Mouse (Mus musculus): ENCODE measurements around the gene Akap14.
"Not testable (repeated sequence)": the region's sequence is repeated elsewhere in the genome, so short reads cannot be mapped to it uniquely, and the experiment has no call there.

Gene Akap14

DNA sequence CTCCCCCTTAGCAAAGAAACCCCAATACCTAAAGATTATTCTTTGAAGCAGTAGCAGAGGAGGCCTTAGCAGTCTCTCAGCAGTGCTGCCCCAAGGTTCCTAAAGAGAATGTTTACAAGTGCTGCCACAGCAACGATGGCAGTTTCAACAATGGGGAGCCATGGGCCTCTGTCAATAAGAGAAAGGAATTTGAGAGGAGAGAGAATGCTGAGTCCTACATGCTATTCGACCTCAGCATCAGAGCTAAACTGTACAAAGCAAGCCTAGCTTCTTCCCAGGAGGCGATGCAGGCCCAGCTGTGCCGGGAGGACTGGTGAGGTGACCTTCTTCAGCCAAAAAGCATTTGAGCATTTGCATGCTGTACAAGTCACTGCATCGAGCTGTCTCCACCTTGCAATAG lies at the start of gene Akap14:
TSS of gene Akap14 (minus strand) at position 101 of the 400 bp plus-strand sequence.
- no peak for ATAC-seq (ENCODE audit: low TSS enrichment)

DNA sequence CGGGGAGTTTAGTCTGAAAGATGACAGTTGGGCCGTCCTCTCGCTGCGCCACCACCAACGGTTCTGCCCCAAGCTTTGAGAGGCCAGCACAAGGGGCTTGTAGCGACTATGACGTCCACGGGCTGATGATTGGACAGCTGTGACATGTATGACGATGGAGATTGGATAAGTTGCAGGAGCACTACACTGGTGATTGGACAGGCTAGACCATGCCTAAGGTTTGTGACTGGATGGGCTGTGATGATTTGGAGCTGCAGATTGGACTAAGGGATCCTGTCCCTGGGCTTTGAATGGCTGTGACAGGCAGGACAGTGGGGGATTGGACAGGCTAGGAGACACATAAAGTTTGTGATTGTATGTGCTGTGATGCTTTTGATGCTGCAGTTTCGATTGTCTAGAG lies 42.3 kb upstream of the Akap14 start, which contains the start of gene Gm9:
TSS of gene Gm9 (minus strand) at position 101 of the 400 bp plus-strand sequence.
- ATAC-seq (ENCODE audit: low TSS enrichment), result no peak

DNA sequence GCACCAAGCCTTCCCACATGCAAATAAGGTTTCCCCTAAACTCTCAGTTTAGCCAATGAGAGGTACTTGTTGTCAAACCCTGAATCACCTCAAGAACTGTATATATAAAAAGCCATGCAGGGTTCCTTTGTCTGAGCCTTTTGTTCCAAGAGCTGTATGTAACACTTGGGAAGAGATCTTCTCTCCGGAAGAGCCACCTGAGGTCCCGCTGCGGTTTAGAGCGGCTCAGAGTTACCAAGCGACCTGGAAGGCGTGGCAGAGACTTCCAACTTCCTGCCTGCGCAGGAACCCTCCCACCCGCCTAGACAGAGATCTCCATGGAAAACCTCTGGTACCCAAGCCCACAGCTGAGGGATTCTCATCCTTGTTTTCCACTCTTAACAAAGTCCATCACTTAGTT lies 30.0 kb upstream of the Akap14 start:
- no peak for ATAC-seq (ENCODE audit: low TSS enrichment)

DNA sequence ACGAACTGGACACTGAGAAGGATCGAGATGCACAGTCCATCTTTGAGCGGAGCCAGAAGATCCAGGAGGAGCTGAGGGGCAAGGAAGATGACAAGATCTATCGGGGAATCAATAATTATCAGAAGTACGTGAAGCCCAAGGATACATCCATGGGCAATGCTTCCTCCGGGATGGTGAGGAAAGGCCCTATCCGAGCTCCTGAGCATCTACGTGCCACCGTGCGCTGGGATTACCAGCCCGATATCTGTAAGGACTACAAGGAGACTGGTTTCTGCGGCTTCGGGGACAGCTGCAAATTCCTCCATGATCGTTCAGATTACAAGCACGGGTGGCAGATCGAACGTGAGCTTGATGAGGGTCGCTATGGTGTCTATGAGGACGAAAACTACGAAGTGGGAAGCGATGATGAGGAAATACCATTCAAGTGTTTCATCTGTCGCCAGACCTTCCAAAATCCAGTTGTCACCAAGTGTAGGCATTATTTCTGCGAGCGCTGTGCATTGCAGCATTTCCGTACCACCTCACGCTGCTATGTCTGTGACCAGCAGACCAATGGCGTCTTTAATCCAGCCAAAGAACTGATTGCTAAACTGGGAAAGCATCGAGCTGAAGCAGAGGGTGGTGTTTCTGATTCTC lies 23.2 kb upstream of the Akap14 start:
- ATAC-seq (ENCODE audit: low TSS enrichment), result peak; percentile 50; the same call in 1 of the 2 replicates

DNA sequence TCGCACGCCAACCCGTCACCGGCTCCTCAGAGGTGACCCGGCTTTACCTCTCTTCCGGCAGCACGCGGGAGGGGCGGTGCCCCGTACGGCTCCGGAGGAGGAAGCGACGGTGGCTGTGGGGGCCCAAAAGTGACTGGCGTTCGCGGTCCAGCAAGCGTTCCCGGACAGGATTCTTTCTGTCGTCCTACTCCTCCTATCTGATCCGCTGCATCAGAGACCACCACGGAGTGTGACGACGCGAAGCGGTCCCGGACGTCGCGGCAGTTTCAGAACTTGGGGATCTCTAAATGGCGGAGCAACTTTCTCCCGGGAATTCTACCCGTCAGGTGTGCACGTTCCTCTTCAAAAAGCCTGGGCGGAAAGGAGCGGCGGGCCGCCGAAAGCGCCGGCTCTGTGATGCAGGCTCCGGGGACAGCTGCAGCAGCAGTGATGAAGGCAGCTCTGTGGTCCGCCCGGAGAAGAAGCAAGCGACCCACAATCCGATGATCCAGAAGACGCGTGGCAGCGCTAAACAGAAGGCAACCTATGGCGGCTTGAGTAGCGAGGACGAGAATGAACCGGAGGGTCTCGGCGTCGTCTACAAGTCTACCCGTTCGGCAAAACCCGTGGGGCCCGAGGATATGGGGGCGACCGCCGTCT lies 22.6 kb upstream of the Akap14 start, which contains the start of the genes Ndufa1 and Rnf113a1:
TSS of gene Ndufa1 (minus strand) at position 59 of the 639 bp plus-strand sequence.
TSS of gene Rnf113a1 (plus strand) at position 141 of the 639 bp plus-strand sequence.
- peak; percentile 90 for ATAC-seq (ENCODE audit: low TSS enrichment)

DNA sequence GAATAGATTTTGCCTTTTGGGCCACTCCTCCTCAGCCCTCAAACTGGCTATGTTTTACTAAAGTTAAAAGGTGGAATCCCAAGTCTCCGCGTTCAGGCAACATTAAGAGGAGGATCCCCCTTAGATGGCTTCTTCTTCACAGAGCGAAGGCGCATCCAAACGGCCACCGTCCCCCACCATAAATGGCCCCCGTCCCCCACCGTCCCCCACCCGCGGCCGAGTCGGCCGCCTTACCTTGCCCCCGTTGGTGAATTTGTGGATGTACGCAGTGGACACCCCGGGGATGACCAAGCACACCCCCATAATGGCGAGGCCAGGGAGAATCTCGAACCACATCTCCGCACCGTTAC lies 22.1 kb upstream of the Akap14 start:
- ATAC-seq (ENCODE audit: low TSS enrichment), result peak; percentile 10; the same call in 1 of the 2 replicates

DNA sequence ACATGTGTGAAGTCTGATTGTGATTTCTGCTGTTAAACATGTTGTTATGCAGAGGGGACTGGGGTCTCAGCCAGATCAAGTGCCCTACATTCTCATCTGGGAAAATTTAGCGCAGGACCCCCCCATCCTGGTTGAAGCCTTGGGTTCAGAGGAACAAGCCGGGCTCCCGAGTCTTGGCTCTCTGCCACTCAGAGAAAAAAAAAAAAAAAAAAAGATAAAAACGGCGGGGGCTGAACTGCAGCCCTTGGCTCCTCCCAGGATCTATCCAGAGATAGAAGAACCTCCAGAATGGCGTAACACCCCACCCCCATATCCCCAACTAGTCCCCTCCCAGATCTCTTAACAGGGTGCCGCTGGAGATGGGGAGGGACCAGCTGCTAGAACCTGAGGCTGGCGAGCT lies 15.8 kb upstream of the Akap14 start:
- peak; percentile 47; the same call in 1 of the 2 replicates for ATAC-seq (ENCODE audit: low TSS enrichment)

DNA sequence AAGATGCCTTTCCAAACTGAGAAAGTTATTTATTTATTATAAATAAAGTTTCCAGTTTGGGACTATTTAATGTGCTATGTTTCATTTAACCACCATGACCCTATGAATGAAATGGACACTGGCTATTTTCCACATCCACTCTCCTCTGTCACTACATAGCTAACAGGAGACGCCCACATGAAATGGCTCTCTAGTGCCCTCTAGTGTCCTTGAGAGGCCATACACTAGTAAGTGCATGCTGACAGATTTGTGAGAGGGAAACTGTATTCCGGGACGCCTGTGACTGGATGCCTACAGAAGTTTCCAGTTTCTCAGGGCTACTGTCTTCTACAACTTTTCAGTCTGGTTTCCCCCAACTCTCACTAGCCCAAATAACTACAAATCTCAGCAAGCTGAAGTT lies 1.6 kb downstream of the Akap14 start:
- peak; percentile 72 for ATAC-seq (ENCODE audit: low TSS enrichment)

DNA sequence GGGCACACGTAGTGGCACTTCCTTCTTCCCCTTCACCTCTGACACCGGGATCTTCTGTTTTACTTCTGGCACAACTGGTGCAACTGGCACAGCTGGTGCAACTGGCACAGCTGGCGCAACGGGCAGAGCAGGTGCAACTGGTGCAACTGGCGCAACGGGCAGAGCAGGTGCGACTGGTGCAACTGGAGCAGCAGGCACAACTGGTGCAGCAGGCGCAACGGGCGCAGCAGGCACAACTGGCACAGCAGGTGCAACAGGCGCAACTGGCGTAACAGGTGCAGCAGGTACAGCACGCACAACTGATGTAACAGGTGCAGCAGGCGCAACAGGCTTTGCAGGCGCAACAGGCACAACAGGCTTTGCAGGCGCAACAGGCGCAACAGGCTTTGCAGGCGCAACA lies 5.5 kb downstream of the Akap14 start:
- ATAC-seq (ENCODE audit: low TSS enrichment), result no peak

DNA sequence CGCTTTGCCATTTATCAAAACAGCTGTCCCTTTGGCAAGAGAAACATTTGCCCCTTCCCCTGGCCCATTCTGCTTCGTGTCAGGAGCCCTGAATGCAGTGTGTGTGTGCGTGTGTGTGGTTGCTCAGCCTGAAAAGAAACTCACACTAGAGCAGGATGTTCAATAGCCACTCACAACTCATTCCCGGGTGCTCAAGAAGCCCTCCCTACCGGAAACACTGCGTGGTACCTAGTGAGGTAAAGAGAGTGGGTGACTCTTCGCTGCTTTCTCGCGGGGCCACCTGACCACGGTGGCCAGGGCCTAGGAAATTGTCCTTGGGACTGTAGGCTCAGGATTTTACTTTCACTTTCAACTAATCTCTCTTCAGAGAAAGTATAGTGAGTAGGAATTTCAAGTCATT lies 7.5 kb downstream of the Akap14 start:
- no peak for ATAC-seq (ENCODE audit: low TSS enrichment)

DNA sequence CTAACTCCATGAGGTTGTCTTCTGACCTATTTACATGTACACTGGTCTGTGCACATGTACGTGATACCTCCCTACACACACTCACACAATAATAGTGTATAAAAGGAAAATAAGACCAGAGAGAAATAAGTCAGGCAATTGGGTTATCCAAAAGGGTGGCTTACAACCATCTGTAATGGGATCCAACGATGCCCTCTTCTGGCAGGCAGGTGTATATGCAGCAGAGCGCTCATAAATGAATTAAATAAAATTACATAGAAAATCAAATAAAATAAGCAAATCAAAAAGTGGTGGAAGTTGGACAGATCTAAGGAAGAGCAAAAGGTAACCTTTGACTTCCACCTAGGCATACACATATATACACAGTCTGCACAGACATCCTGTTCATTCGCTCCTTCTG lies 10.8 kb downstream of the Akap14 start:
- ATAC-seq (ENCODE audit: low TSS enrichment), result no peak

DNA sequence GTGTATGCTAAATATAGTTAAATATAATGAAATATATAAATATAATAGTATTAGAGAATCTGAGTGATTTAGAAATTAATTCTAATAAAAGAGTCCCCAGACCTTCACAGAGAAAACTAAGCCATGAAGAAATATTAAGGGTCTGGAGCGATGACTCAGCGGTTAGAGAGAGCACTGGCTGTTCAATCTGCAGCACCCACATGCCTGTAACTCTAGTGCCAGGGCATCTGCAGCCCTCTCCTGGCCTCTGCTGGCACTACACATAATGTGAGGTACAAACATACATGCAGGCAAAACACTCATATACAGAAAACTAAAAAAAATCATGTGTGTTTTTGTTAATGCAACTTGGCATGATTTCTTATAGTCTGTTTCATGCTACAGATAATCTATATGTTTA lies 23.7 kb downstream of the Akap14 start:
- no peak for ATAC-seq (ENCODE audit: low TSS enrichment)

DNA sequence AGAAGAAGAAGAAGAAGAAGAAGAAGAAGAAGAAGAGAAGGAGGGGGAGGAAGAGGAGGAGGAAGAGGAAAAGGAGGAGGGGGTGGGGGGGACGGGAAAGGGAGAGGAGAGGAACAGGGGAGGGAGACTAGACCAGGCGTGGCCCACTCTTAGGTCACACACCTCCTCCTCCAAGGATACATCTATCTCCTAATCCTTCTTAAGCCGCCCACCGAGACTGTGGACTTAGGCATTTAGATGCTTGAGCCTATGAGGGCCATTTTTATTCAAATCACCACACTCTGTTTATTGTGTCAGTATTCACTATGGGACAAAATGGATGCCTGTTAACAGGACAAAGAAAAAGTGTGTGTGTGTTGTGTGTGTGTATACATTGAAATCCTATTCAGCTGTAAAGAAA lies 24.1 kb downstream of the Akap14 start:
- ATAC-seq (ENCODE audit: low TSS enrichment), result not testable (repeated sequence)

DNA sequence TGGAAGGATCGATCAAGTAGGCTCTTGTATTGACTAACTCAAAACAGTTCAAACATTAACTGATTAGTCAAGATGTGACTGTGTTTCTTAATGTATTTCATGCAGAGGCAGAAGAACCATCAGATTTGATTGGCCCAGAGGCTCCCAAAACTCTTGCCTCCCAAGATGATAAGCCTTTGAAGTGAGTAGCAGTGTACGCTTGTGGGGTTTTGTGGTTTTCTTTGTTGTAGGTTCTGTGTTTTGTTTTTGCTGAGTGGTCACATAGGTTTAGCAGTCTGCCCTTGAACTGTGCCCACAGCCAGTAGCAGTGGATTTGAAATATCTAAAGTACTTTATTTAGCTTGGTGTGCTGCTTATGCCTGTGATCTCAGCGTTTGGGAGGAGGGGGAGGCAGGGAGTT lies 26.9 kb downstream of the Akap14 start:
- no peak for ATAC-seq (ENCODE audit: low TSS enrichment)

DNA sequence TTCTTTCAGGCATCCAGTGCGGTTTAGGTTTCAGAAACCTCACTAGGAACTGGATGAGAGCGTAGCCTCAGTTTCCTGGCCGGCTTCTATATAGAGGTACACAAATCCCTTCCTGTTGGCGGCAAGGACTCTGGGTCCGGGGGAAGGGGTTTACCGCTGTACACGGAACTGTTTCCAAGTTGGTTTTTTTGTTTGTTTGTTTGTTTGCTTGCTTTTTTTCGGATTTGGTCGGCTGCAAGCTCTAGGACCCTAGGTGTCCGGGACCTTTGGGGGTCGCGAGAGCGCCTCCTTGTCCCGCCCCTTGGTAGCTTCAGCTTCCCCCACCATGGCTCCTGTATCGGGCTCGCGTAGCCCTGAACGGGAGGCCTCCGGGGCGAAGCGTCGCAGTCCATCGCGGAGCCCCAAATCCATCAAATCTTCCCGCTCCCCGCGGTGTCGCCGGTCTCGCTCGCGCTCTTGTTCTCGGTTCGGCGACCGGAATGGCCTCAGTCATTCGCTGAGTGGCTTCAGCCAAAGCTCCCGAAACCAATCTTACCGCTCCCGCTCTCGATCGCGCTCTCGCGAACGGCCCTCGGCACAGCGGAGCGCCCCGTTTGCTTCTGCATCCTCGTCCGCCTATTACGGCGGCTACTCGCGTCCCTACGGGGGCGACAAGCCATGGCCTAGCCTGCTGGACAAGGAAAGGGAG lies 41.8 kb downstream of the Akap14 start, which contains the start of gene Nkap:
TSS of gene Nkap (plus strand) at position 125 of the 688 bp plus-strand sequence.
- peak; percentile 99 for ATAC-seq (ENCODE audit: low TSS enrichment)

DNA sequence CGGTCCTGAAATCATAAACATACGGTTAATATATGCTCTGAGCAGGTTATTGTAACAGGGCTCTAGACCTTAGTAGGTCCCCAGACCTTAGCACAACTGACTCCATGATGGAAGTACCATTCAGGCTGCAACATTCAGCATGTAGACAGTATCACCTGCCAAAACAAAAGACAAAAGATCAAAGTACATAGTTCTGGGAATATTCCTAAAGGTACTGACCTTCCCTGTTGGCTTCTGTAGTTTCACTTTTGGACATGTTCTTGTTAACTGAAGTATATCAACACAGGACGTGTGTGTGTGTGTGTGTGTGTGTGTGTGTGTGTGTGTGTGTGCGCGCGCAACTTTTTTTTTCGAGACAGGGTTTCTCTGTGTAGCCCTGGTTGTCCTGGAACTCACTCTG lies 43.1 kb downstream of the Akap14 start:
- no peak for ATAC-seq (ENCODE audit: low TSS enrichment)

DNA sequence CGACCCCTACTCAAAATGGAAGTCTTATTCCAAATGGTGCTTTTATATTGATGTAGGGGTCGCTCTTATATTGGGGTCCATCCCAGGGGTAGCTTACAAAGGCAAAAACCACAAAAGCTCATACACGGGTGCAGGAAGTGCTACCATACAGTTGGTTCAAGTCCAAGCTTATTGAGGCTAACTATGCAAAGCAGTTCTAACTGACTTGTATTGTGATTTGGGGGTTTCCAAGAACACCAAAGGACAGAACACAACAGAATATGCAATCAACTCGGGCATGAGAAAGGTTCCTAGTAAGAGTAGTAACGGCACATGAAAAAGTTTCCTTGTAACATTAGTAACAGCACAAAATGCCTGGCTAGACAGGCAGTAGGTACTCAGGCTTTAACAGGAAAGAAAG lies 48.4 kb downstream of the Akap14 start:
- no peak for ATAC-seq (ENCODE audit: low TSS enrichment)

DNA sequence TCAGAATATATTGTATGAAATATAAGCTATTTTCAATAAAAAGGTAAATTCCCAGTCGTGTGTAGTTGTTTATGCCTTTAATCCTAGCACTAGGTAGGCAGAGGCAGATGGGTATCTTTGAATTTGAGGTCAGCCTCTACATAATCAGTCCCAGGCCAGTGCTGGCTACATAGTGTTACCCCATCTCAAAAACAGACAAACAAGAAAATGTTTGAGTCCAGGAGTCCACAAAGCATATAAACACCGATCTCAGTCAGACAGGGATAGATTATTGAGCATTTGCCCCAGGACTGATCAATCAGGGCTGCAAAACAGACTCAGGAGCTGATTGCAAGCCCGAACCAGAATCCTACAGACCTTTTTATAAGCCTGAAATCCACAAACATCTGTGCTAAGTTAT lies 49.1 kb downstream of the Akap14 start:
- no peak for ATAC-seq (ENCODE audit: low TSS enrichment)

DNA sequence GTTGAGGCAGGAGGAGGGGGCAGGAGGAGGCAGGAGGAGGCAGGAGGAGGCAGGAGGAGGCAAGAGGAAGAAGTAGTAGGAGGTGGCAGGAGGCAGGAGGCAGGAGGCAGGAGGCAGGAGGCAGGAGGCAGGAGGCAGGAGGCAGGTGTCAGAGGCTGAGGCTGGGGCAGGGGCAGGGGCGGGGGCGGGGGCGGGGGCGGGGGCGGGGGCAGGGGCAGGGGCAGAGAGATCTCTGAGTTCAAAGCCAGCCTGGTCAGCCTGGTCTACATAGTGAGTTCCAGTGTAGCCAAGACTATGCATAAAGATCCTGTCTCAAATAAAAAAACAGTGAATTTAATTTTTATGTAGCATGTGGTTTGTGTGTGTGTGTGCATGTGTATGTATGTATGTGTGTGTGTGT lies 51.6 kb downstream of the Akap14 start:
- ATAC-seq (ENCODE audit: low TSS enrichment), result no peak

DNA sequence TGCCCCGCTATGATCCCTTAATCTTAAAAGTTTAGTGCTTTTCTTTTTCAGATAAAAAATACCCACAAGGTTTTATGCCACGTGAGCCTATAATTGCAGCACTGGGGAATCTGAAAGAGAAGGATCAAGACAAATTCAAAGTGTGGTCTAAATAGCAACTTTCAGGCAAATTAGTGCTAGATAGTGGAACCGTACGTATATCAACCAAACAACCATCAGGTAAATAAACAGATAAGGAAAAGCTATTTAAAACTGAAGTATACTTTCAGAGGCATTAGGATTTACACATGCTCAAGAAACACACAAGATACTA lies 57.8 kb downstream of the Akap14 start:
- no peak for ATAC-seq (ENCODE audit: low TSS enrichment)

DNA sequence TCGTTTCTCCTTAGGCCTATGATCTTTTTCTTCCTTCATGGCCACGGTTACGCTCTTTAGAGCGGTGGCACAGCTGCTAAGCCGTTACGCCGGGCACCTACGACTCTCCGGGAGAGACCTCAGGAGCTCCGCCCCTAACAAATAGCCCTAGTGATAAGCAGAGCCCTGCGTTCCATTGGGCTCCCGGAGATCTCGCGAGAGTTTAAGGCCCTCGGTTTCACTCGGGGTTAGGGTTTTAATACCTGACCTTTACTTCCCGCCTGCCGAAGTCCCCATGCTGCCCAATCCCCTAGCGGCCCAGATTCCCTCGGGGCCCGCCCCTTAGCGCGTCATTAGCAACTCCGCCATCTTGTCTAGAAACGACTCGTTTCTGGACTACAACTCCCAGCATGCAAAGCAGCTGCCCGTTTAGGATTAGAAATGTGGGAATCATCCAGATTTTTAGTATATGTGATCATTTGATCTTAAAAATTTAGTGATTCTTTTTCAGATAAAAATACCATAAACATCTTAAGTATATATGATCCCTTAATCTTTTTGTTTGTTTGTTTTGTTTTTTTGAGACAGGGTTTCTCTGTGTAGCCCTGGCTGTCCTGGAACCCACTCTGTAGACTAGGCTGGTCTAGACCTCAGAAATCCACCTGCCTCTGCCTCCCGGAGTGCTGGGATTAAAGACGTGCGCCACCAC lies 58.3 kb downstream of the Akap14 start, which contains the start of gene Upf3b:
TSS of gene Upf3b (minus strand) at position 130 of the 688 bp plus-strand sequence.
- ATAC-seq (ENCODE audit: low TSS enrichment), result peak; percentile 99

DNA sequence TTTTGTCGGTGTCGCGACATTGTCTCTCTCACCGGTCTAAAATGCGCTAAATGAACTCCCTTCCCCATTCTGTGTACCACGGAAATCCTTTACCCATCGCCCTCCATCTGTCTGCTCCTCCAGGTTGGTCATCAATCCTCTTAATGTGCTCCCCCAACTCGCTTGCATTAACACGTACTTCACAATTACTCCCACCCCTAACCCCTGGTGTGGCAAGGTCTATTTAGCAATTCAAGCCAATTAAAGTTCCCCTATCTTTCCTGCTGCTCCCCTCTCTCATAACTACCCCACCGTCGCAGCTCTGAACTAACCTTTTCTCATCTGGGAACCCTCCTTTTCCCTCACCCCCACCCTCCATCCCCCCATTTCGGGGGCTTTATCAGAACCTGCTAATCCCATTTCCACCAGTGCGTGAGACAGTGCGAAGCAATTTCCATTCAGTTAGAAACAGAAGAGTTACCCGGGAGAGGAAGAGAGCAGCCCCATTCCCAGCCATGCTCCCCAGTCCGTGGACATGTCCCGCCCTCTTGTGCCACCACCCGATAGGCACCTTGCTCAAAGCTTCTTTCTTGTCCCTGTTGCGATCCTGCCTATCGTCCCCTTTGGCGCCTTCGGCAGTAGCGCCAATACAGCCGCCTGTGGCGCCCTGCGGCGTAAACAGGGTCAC lies 59.0 kb downstream of the Akap14 start:
- peak; percentile 84 for ATAC-seq (ENCODE audit: low TSS enrichment)
